Mouse (Mus musculus): ENCODE measurements around the gene Vwa8.

DNA sequence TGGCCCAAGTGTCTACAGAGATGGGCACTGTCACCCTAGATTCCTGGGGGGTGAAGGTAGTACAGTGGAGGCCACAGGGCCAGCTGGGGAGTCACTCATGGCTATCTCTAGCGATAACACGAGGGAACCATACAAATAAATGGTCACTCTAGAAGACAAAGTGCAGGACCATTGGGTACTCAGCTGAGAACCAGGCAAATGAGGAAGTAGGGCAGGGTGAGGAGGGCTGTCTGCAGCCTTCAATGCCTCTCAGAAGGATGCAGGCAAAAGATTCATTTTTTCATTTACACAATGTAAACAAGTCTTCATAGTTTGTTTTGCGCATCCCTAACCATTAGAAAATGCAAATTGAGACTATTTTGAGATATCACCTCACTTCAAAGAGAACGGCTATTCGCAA is 384.8 kb downstream of the Vwa8 start:
- TF ChIP-seq CTCF (IDR thresholded peaks at IDR 0.05; ENCODE audit: low read depth) (no peak), EP300 (IDR thresholded peaks at IDR 0.05; ENCODE audit: low read depth) (no peak)
